Mouse (Mus musculus): ENCODE measurements around the gene Nradd. TPM values are rescaled to one million over a fixed set of nuclear protein-coding genes. Genes with fewer than 3 reads are reported as not detected.

Gene Nradd
- total RNA-seq, 2 experiments from 2014 or later, result 4.2 to 4.6 TPM

GRCm38 (mm10) chr9:110611471-110611870 lies 12.8 kb downstream of the Nradd start:
- no peak for DNase-seq

DNA sequence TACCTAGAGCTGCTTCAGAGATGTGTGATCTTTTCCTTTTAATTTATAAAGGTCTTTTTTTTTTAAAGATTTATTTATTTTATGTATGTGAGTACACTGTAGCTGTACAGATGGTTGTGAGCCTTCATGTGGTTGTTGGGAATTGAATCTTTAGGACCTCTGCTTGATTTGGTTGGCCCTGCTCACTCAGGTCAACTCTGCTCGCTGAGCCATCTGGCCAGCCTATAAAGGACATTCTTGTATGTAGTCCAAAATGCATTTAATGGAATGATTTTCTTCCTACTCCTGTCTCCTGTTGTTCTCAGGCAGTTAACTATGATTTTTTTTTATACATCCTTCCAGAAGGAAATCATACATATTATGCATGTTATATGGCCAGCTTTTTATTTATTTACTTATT lies 40.7 kb downstream of the Nradd start:
- no peak for DNase-seq

DNA sequence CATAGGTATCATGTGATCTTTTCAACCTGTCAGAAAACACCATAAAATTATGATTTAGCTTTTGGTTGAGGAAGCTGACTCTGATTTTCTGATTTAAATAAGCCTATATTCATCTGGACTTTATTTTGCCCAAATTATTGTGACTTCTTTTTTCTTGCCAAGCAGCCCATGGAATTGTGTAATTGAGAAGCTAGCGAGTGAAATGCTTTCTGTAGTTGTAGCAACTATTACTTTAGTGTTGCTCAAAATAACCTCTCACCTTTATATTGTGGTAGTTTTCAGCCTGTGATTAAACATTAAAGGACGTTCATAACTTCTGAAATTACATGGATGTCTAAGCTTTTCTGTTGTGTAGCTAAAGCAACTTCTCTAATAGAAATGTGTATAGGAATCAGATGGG lies 42.1 kb downstream of the Nradd start:
- DNase-seq, result no peak

Small RNA genes within 50 kb of the gene (microRNA-seq; reads per million reads assigned to microRNA genes)
- 0 reads per million in 2 experiments for gene Mir8107

Other genes with a start within 250 kb of the Nradd start
- 10 to 100 TPM; 32.4 to 33.7 TPM for gene Ptpn23, start 216.2 kb downstream of the Nradd start, total RNA-seq (2021)
- gene Ngp, start 204.7 kb downstream of the Nradd start, total RNA-seq (2021), result 1 to 10 TPM; 1.8 to 3.2 TPM
- 10 to 100 TPM; 11.2 to 12.9 TPM for gene Klhl18, start 147.8 kb downstream of the Nradd start, total RNA-seq (2021)
- gene Kif9, start 147.5 kb downstream of the Nradd start, total RNA-seq (2021), result under 1 TPM; 0.20 to 0.29 TPM
- gene Setd2, start 91.9 kb downstream of the Nradd start, total RNA-seq (2021), result 10 to 100 TPM; 63.1 to 69.2 TPM
- gene Nbeal2, start 29.7 kb upstream of the Nradd start, total RNA-seq (2021), result 1 to 10 TPM; 7.4 to 8.6 TPM
- gene Ccdc12, start 32.1 kb upstream of the Nradd start, total RNA-seq (2021), result 10 to 100 TPM; 79.8 to 88.6 TPM
- gene Myl3, start 117.4 kb upstream of the Nradd start, total RNA-seq (2021), result 1,000 to 10,000 TPM; 8,328 to 9,816 TPM
- gene Pth1r, start 122.7 kb upstream of the Nradd start, total RNA-seq (2021), result 10 to 100 TPM; 16.4 to 19.3 TPM
- gene Prss42, start 173.7 kb upstream of the Nradd start, total RNA-seq (2021), result not detected
- gene Prss44, start 189.5 kb upstream of the Nradd start, total RNA-seq (2021), result not detected
- gene Prss43, start 202.2 kb upstream of the Nradd start, total RNA-seq (2021), result not detected
- under 1 TPM in 1 of 2 experiments, not detected in 1; 0.45 TPM for gene Prss45, start 210.1 kb upstream of the Nradd start, total RNA-seq (2021)
- not detected for gene Prss46, start 220.1 kb upstream of the Nradd start, total RNA-seq (2021)
- gene Prss50, start 233.5 kb upstream of the Nradd start, total RNA-seq (2021), result not detected